Mouse (Mus musculus) lung, adult 2 months (tissue): ENCODE data around the gene Tulp3.

Experiments
- CTCF ChIP-seq: fragments of 200-500 bp; IDR thresholded peaks from 2 replicates; pipeline ENCODE4 v1.5.1; 2011; ENCODE audit warnings: mild to moderate bottlenecking, low read length, control low read depth; ENCODE audit not compliant: insufficient read depth
- POLR2A ChIP-seq: fragments of 200-500 bp; IDR thresholded peaks from 2 replicates; pipeline ENCODE4 v1.6.1; 2011; ENCODE audit warnings: low read depth, mild to moderate bottlenecking, control low read depth, low read length, borderline replicate concordance; ENCODE audit errors: extremely low read depth

DNA sequence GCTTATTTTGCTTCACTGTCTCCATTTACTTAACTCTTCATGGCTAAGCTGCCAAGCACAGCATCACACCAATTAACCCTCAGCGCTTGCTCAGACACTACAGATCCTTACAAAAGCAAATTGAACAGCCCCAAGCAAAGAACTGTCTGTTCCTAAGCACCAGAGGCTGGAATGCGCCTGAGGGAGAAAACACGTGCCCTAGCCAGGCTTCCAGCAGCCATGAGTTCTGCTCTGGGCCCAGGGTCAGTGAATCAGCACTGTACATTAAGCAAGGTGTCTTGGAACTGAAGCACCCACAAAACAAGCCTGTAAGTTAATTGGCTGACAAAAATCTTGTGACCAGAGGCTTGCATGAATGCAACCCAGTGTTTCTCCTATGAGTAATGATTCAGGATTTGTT, 73.5 kb downstream of the Tulp3 start:
- TF ChIP-seq CTCF: no peak
- no peak for TF ChIP-seq POLR2A
